Mouse (Mus musculus) C2C12 (cell line): ENCODE results near the gene Usp6nl.

ENCODE experiments used
- CTCF ChIP-seq: IDR thresholded peaks from one replicate; pipeline ENCODE4 v1.5.1; 2011; ENCODE audit not compliant: control insufficient read depth, insufficient read depth, insufficient read length
- MAX ChIP-seq: IDR thresholded peaks from one replicate; pipeline ENCODE4 v1.6.1; 2011; ENCODE audit warnings: mild to moderate bottlenecking, control low read depth
- MYOD1 ChIP-seq: IDR thresholded peaks from one replicate; pipeline ENCODE4 v1.6.1; 2011; ENCODE audit warnings: low read depth; ENCODE audit not compliant: control insufficient read depth, insufficient read length
- USF1 ChIP-seq: IDR thresholded peaks from one replicate; pipeline ENCODE4 v1.6.1; 2011; ENCODE audit warnings: low read depth, mild to moderate bottlenecking, control low read depth, moderate library complexity

DNA sequence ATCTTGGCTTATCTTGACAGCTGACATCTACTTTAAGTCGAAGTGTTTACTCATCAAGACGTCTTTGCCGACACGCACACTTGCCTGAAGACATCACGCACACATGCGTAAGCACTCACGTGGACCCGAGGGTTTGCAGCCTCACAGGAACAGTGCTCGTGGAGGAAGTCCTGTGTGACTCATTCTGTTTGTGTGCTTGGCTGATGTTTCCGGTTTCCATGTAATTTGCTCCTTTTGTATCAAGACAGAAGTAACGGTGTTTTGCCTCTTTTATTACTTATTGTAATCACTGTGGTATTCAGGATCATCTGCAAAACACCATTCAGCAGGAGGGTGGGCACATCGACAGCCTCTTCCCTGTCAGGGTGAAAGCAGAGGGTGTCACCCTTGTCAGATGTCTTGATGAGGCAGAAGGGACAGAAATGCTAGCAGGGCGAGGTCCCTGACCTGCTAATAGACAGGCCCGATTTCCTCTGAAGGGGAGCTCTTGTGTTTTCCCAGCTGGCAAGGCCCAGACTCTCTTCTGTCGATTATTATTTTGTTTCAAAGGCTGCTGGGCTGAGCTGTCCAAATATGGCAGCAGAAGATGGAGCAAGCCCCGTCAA lies 156.0 kb downstream of the Usp6nl start:
- TF ChIP-seq CTCF (no peak), MAX (no peak), MYOD1 (no peak), USF1 (no peak)
